Mouse (Mus musculus): ENCODE data around the gene Snapc2.
"Not testable (repeated sequence)": the region's sequence is repeated elsewhere in the genome, so short reads cannot be mapped to it uniquely, and the experiment has no call there.

Gene Snapc2

DNA sequence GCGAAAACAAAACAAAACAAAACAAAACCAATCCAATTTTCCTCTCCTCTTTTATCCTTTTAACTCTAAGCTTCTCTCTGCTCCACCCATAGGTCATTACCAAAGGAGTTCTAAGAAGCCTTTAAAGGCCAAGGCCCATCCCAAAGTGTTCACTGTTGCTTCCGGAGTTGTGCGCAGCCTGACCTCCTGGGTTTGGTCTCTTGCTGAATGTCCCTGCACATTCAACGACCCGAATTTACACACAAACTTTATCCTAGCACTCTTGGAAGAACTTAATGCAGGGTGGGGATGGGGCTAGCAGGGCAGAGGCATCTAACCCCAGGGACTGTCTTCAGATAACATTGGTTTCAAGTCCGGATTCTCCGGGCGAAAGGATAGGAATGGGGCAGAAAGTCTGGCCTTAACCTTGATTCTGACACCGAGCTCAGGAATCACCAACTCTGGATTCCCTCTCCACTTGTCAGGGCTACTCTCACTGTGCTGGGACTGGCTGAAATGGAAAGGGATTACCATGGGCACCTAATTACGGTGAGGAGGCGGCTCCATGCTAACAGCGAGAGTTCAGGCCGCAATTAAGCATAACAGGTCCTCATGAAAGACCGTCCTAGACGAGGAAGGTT is 15.0 kb upstream of the Snapc2 start:
- CTCF ChIA-PET, result no interaction called here

DNA sequence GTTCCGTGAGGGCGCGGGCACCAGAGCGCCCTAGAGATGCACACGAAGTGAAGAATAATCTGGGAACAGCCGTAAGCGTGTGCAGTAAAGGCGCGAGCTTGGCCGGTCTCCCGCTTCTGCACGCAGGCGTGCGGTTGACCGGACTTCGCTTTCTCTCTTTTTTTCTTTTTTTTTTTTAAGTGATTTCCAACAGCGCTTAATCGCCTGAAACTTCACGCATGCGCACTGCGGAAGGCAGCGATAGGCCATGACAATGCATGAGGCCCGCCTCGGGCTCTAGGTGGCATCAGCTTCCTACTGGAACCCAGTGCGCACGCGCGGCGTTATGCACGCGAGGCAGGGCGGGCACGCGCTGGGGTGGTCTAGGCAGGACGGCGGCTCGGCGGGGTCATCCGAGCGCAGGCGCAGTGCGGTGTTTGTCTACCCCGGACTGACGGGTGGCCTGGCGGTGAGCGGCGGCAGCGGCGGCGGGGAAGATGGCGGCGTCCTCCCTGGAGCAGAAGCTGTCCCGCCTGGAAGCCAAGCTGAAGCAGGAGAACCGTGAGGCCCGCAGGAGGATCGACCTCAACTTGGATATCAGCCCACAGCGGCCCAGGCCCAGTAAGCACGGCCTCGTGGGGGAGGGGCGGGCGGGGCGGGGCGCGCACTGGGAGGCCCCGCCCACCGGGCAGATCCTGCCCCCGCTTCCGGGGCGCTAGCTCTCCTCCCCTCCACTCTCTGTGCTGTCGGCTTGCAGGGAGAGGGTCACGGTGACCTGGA is 14.3 kb upstream of the Snapc2 start, which contains the start of the genes Map2k7 and Gm49320:
Gene Map2k7, plus strand, starts transcription at position 307 of the 759 bp plus-strand sequence.
Gene Gm49320, plus strand, starts transcription at position 432 of the 759 bp plus-strand sequence.
- CTCF ChIA-PET, result interaction anchor here (1.3 to 1.4 kb wide), 2 partner anchors 12 to 18 kb away, joined by 4 to 5 read pairs; no protein-coding TSS in a partner anchor

DNA sequence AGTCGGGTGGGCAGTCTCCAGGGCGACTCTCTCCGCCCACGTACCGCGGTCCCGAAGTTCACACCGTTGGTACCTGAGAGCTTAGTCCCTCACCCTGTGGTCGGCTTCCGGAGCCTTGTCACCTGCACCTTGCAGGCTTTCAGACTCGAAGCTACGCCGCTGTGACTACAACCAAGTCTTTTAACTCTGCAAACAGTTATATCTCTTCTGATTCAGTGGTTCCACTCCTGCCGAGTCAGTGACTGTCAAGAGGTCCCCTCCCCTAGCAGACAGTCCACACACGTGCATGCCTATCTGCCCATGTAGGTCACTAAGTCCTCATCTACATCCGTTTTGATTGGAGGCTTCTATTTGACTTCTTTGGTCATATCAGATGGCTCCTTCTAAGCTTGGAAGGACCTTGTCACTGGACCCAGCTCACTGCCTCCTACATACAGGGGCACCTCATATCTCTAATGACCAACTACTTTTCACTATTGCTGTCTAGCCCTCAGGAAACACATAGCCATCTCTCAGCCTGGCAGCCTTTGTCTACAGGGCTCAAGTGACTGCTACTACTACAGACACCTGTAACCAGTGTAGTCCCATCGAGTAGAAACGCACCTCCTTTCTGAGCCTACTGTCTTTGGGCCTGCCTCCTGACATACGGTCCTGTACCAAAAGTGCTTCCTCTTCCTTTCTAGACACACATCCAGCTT is 13.5 kb upstream of the Snapc2 start:
- CTCF ChIA-PET, result interaction anchor here (1.3 to 1.4 kb wide), 2 partner anchors 11 to 18 kb away, joined by 4 to 5 read pairs; no protein-coding TSS in a partner anchor

DNA sequence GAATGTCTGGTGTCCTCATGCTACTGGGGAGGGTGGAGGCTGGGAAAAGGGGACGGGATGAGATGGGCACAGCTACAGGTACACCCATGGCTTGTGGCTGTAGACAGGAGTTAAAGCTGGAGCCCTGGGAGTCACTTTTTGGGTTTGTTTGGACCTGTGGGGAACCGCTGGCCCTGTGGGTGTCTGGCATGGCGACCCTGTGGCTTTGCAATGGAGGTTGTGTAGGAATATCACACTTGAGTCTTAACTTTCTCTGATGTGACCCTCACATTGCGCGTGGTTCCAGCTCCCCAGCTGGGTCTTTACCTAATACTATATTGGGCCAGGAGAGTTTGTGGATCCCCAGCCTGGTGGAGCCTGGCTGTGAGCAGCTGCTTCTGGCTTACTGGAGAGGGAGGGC is 7.8 kb upstream of the Snapc2 start:
- CTCF ChIA-PET, result interaction anchor here (0.6 kb wide), 1 partner anchor 166 kb away, joined by 3 read pairs; no protein-coding TSS in a partner anchor

DNA sequence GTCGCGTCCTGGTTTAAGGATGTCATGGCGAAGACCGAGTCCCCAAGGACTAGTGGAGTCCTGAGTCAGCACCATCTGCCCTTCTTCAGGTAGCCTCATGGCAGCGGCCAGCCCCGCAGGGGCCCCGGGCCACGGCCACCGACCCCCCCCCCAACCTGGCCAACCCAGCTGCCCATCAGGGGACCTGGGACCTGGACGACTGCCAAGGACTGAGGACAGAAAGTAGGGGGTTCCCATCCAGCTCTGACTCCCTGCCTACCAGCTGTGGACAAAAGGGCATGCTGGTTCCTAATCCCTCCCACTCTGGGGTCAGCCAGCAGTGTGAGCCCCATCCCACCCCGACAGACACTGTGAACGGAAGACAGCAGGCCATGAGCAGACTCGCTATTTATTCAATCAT is 7.1 kb upstream of the Snapc2 start:
- CTCF ChIA-PET, result interaction anchor here (0.6 kb wide), 1 partner anchor 165 kb away, joined by 3 read pairs; no protein-coding TSS in a partner anchor

- CTCF ChIA-PET, result no interaction called here
These were observed 5.6 kb upstream of the Snapc2 start for GRCm38 (mm10) chr8:4247241-4247640.

- CTCF ChIA-PET, result no interaction called here
These were observed 4.8 kb upstream of the Snapc2 start, which contains the start of gene Tgfbr3l for GRCm38 (mm10) chr8:4247951-4248540. Gene Tgfbr3l (plus strand): TSS chr8:4248214.

DNA sequence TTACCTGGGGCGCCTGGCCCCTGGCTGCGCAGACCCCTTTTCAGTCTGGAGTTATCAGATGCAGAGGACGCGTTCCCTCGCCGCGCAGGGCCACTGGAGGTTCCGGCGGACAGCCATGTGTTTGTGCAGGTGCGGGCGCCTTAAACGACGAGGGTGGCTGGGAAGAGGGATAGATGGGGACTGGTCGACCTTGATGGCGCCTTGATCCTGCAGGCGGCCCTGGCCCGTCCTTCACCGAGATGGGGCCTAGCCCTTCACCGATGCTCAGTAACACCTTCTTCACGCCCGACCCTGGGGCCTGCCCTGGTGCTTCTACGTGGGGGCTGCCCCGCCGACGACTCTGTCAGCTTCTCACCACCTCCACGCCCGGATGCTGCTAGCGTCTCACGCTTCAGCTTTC is 3.7 kb upstream of the Snapc2 start:
- CTCF ChIA-PET, result no interaction called here

DNA sequence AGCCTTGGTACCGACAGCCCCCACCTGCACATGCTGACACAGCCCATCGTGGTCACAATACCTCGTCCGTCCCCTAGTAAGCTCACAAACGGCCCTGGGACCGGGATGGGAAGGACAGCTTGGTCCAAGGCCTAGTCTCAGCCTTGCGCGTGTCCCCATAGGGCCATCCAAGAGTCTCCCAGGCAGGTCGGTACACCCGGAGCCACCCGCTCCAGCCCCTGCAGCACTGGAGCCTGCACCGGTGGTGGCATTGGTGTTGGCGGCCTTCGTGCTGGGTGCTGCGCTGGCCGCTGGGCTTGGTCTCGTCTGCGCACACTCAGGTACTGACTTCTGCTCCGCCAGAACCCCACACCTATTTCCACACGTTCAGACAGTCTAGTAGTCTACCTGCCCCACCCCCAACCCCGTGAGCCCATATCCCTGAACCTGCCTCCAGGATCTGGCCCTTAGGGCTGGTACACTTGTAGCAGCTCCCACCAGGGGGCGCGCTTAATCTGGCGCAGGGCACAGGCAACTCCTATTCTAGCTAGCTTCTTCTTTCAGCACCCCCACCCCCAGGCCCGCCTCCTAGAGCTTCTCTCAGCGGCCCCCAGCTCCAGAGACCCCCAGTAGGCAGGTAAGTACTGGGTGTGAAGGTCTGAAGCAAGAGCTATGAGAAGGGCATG is 2.4 kb upstream of the Snapc2 start:
- CTCF ChIA-PET, result interaction anchor here (0.6 to 1.0 kb wide), 2 partner anchors 11 to 40 kb away, joined by 4 to 8 read pairs; partner anchors contain the start of genes Gm49320 and Map2k7

DNA sequence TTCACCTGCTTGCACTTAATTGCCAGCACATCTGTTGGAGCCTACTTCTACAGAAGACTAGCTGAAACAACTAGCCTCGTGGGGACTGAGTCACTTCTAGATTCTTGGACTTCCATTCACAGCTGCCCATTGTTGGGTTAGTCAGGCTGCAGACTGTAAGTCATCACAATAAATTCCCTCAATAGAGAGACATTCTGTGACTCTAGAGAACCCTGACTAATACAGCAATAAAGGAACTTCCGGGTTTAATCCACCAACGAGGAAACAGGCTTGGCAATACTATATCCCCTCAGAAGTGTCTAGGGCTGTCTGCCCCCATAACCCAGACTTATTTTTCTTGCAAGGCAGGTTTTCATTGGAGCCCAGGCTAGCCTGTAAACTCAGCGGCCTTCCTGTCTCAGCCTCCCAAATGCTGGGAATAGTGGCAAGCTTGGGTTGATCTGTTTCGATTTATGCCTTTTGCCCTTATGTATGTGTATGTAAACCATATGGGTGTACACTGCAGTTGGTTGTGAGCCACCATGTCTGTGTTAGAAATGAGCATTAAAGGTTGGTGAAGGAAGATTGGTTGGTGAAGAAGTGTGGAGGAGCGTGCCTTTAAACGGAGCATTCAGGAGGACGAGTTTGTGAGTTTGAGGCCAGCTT is 642 bp upstream of the Snapc2 start:
- CTCF ChIA-PET, result interaction anchor here (1.1 kb wide), 1 partner anchor 345 kb away, joined by 3 read pairs; no protein-coding TSS in a partner anchor

DNA sequence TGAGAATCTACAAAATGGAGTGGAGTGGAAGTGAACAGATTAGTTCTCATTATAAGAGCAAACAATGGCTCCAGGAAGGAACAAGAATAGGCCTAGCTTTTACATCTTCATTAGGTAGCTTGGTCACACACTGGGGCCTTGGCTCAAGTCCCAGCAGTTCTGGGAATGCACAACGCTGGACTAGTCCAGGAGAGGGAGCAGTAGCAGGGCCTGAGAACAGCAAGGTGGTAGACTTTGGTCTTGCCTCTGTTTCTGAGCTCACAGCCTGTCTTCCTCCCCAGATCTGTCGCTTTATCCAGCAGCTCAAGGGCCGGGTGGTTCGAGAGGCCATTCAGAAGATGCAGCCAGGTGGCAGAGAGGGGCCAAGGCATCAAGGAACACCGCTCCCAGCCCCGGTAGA is 1.1 kb downstream of the Snapc2 start:
- CTCF ChIA-PET, result interaction anchor here (0.6 kb wide), 1 partner anchor 11 kb away, joined by 6 read pairs; no protein-coding TSS in a partner anchor

GRCm38 (mm10) chr8:4255471-4255870 is 2.6 kb downstream of the Snapc2 start:
- CTCF ChIA-PET, result not testable (repeated sequence)

DNA sequence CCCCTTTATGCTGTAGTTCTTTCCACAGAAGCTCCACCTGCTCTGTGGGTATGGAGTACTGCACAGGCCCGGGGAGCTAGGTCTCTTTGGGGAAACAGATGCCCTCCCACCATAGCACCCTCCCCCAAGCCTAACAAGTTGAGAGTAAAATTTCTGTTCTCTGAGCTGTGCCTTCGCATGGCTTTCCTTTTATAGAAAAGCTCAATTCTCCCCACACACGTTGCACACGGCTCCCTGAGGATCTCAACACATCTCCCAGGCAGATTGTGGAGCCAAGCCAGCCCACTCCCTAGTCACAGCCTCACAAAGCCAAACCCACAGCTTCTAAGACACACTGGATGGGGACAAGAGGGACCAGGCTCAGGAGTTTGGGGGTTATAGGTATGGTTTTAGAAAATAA is 4.0 kb downstream of the Snapc2 start:
- CTCF ChIA-PET, result interaction anchor here (0.6 to 1.2 kb wide), 3 partner anchors 18 to 68 kb away, joined by 3 to 8 read pairs (median 5); partner anchors contain the start of genes Ccl25, Gm49320 and Map2k7

DNA sequence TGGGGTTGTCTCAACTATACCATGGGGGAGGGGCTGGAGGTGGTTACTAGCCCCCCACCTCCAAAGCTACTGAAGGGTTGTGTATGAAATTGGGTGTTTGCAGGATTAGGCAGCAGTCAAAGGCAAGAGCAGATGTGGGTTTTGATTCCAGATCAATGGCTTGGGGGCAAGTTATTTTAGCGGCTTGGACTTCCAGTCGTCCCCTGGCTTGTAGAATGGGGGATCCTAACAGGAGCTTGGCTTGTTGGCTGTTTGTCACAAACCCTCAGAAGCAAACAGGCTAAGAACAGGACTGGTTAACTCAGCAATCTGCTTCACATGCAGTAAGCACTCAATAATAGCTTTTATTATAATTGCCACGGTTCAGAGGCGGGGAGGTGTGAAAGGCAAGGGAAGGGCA is 4.5 kb downstream of the Snapc2 start:
- CTCF ChIA-PET, result interaction anchor here (0.6 to 1.2 kb wide), 3 partner anchors 18 to 67 kb away, joined by 3 to 8 read pairs (median 5); partner anchors contain the start of genes Ccl25, Gm49320 and Map2k7

GRCm38 (mm10) chr8:4258233-4258632 is 5.4 kb downstream of the Snapc2 start:
- CTCF ChIA-PET, result interaction anchor here (0.5 to 0.9 kb wide), 2 partner anchors 26 to 594 kb away, joined by 3 to 4 read pairs; no protein-coding TSS in a partner anchor

GRCm38 (mm10) chr8:4258678-4259077 is 5.8 kb downstream of the Snapc2 start:
- CTCF ChIA-PET, result interaction anchor here (0.5 to 0.9 kb wide), 2 partner anchors 26 to 594 kb away, joined by 3 to 4 read pairs; no protein-coding TSS in a partner anchor

GRCm38 (mm10) chr8:4259125-4259804 is 6.4 kb downstream of the Snapc2 start, which contains the start of gene Ctxn1:
Gene Ctxn1 (minus strand): TSS chr8:4259274.
- CTCF ChIA-PET, result interaction anchor here (0.5 to 0.9 kb wide), 2 partner anchors 25 to 595 kb away, joined by 3 to 4 read pairs; no protein-coding TSS in a partner anchor

DNA sequence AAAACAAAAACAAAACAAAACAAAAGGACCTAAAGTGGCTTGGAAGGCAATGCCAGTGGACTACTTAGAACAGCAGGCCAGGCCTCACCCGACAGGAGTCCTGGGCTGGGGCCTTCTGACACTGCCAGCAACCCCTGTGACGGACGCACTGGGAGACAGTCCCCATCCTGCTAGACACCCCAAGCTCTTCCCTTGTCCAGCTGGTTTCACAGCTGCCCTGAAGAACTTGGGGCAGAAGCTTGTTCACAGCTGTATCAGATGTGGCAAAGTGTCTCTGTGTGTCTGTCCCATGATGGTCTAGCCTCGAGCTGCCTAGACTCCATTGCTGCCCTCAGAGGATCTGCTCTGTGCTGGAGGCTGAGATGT is 6.9 kb downstream of the Snapc2 start:
- CTCF ChIA-PET, result no interaction called here

- CTCF ChIA-PET, result no interaction called here
These were observed 10.4 kb downstream of the Snapc2 start for GRCm38 (mm10) chr8:4263105-4263791.

Data from spleen, embryonic (tissue).